Mouse (Mus musculus) frontal cortex, postnatal 25 days (tissue): ENCODE measurements around the gene Coq10a.
A peak's percentile ranks its signal among the peaks of the same experiment; 100 is the strongest.

Experiments
- DNase-seq, 2 experiments: peaks; one replicate each; pipeline ENCODE4 v3.0.0; 2022; ENCODE audit warnings: low spot score in 2 of 2

The Coq10a gene

DNA sequence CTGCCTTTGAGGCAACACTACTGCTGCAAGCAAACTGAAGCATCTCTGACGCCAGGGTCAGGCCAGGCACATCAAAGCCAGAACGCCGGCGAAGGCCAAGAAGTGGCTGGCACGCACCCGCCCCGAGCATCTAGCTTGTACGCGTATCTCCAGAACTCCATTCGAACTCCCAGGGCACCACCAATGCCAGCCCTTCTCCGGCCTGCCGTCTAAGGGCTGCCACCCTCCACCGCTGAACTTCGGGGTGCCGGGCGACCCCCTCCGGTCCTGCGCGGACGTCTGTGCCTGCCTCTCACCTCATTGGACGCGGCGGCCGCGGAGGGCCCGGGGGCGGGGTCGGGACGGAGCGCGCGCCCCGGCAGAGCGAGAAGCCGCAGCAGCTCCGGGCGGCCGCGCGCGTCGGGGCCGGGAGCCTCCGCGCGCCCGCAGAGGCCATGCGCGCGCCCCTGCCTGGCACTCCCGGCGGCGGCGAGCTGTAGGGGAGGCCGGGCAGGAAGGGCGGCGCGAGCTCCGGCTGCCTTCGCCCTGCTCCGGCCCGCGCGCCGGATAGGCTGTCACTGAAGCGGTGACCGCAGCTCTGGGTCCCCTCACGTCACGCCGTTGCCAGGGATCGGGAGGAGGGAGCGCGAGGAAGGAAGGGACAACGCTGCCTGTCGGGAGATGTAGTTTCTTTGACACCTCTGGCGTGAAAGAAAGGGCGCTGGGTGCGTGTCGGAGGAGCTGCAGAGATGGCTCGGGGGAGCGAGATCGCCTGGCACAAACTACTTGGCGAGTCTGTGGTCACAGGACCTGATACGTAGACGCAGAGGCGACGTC lies at the start of gene Coq10a:
Gene Coq10a (minus strand): TSS at position 596 of the 816 bp plus-strand sequence.
- peak; percentile 84 to 87 for DNase-seq

DNA sequence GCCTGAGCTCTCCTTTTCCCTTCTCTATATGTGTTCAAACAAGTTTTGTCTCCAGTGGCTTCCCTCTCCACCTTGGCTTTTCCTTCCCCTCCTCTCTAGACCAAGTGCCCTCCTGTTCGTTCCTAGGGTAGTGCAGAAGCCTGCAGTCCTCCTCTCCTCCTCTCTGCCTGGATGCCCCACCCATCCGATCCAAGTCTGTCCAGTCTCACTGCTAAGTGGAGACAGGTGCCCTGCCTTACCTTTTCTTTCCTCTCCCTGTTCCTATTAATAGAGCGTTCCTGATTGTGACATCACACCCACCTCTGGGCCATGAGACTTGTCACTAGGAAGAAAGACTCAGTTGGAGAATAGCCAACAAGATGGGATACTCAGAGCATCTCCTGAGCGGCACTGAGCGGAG lies 46.1 kb upstream of the Coq10a start:
- no peak for DNase-seq

DNA sequence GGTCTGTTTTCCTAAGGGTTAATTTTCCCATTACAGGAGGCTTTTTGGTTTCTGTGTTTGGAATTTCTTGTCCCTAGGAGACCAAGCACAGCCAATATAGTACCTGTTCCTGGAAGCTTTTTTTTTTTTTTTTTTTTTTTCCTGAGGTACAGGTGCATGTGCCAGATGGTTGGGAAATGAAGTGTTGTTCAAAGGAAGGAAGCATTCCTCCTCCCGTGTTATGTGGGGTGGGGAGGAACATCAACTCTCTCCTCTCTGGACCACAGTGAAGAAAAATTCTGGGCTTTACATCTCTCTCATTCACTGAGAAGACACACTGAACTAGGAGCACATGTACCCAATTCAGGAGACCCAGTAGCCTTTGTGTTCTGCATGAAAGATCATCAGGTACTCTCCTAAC lies 44.3 kb upstream of the Coq10a start:
- no peak for DNase-seq

DNA sequence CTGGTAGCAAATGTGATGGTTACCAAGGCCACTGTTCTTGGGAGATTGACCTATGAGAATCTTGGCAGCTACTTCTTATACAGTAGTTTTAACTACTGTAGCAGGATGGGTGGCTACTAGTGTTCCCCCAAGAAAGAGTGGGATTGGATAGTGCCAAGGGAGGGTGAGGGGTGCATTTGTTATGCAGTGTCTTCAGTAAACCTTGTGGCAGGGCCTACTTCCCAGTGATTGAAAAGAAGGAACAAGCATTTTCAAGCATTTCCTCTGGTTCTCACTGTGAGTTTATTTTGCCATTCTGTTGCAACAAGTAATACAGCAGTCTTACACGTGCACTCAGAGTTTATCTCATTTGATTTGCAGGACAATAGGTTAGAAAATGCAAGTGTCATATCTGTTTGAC lies 43.8 kb upstream of the Coq10a start:
- no peak for DNase-seq

DNA sequence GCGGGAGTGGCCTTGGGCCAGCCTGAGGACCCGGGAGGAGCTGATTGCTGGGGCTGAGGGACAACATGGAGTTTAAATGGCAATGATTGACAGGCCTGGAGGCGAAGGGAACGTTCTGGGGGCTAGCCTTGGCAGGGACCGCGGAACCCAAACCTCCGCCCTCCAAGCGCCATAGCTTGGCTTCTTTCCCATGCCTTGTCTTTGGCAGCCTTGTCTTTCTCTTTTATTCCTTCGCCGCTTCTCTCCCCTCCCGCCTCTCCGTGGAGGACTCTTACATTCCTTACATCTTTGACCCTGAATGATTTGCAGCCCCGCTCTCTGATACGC lies 43.2 kb upstream of the Coq10a start:
- no peak for DNase-seq

DNA sequence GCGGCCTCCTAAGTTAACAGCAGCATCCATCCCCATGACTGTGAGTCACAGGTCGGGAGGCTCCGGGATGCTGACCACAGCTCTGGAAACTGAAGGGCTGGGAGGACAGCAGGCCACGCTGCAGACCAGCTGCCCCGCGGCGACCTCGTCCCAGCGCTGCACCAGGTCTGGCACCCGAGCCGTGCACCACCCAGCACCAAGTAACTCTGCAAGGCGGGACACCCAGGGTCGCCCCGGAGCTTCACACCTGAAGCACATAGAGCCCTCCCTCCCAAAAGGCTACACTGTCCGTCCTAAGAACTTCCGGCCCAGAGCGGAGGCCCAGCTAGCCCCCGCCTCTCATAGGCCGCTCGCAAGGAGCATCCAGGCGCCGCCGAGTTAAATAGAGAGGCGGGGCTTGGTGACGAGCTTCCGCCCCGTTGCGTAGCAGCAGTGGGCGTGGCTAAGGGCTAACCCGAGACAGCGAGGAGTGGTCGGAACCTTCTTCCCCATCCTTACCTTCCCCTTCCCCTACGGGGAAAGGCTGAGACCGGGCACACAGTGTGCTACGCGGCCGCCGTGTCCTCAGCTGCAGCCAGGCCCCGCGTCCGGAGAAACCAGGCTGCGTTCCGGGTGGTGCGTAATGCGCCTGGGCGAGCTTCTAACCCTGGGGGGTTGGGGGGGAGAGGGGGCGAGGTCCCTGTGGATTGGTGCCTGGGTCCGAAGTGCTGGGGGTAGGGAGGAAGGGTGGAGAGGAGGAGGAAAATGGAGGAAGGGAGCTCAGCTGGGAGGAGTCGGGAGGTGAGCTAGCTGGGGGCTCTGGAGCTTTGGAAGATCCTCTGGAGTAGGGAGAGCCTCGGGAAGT lies 42.6 kb upstream of the Coq10a start, which contains the start of the genes Nabp2 and Rnf41:
Gene Nabp2 (minus strand): TSS at position 282 of the 844 bp plus-strand sequence.
Gene Rnf41 (plus strand): TSS at position 447 of the 844 bp plus-strand sequence.
- peak; percentile 83 to 92 for DNase-seq

DNA sequence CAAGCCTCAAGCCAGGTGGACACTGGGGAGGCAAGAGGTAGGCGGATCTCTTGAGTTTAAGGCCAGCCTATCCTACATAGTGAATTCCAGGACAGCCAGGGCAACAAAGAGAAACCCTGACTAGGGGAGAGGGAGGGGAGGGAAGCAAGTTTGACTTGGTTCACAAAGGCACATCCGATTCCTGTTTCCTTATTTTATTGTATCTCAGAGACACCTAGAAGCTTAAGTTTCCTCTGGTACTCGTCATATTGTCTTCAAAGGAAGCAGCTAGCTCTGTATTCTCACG lies 41.7 kb upstream of the Coq10a start:
- DNase-seq, result no peak

DNA sequence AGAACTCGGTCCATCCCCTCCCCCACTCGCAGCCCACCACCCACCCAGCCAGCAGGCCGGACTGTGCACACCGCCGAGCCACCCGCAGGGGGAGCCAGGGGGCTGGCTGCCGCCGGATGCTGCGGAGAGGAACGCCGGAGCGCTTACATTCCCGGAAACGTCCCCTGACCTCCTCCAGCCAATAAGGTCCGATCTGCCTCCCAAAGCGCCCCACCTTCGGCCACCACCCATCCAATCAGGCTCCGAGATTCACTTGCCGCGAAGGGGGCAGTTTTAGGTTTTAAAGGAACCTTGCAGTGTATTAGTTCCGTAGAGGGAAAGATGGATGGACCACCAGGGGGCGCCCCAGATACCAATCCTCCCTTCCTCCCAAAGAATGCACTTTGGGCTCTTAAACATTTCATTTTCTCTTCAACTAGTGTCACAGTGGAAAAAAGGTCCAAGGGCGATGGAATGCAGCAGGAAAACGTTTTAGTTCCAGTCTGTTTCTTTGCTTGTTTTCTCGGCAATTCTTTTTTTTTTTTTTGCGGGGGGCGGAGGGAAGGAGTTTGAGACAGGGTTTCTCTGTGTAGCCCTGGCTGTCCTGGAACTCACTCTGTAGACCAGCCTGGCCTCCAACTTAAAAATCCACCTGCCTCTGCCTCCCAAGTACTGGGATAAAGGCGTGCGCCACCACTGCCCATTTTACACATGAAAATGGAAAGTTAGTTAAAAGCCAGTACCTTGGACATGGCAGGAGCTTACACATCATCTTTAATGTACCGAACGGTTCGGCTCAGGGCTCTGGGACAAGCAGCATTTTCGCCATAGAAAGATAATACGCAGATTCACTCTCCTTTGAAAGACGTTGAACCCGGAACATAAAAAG lies 41.1 kb upstream of the Coq10a start:
- DNase-seq, result peak; percentile 97 to 99

DNA sequence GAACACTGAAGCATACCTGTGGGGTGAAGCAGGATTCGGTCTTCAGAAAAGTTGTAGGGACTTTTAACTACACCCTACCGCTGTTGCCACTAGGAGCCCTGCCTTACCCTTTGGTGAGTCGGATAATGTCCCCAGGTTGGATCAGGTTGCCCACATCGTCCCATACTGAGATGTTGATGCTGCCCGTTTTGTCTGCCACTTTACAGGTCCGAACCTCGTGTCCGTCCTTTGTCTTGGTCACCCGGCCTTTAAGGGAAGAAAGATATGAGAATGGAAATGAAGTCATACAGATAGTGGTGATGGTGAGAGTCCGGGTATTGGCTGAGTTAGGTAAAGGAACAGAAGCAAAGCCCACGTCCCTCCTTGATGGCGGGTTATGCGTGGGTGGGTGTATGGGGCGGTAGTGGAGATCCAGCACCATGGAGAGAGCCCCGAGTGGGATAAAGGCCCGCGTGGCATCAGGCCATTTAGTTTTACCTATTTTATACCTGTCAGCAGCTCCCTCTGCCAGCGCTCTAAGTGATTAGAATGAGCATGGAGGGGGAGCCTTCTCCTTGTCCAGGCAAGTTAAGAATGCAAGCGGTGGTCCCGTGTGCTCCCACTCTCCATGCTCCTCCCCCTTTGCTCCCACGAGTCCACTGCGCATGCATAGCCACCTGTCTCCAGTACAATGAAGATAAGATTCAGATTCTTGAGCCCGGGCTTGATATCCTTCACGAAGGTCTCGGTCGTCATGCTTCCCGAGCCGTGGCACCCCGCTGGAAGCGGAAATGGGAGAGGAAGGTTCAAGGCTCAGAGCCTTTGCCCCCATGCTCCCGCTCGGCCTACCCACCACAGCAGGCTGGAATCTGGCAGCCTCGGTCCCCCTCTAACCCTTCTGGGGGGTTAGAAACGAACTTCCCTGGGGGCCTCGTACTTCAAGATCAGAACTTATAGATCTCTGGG lies 40.1 kb upstream of the Coq10a start:
- DNase-seq, result peak in 1 of 2 experiments; percentile 35

DNA sequence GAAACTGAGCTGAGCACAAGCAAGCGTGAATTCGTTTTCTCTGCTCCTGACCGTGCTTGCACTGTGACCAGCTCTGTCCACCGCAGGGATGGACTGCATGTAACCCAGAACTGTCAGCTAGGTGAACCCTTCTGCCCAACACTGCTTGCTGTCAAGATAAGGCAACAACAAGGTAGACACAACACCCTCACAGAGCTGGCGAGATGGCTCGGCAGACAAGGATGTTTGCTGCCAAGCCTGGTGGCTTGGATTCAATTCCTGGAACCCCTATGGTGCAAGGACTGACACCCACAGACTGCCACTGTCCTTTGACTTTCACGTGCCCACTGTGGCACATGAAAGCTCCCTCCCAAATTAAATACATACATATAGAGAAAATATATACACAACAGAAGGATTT lies 35.1 kb upstream of the Coq10a start:
- DNase-seq, result no peak

DNA sequence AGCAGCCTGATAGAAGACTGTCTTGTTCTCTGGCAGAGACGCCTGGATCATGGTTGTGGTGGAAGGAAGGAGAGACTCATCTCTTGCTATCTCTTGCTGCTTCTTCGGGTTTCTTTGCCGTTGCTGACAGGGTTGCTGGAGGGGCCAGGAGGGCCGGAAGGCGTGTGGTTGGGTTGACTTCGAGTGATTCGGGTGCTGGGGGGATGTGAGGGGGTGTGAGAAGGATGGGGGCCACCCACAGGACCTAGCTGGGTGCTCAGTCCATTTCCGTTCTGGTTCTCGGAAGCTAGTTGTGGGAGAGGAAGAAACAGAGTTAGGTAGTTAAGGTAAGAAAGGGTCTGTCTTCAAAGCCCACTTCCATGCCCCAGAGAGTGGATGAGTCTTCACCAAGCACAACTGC lies 32.8 kb upstream of the Coq10a start:
- no peak for DNase-seq

DNA sequence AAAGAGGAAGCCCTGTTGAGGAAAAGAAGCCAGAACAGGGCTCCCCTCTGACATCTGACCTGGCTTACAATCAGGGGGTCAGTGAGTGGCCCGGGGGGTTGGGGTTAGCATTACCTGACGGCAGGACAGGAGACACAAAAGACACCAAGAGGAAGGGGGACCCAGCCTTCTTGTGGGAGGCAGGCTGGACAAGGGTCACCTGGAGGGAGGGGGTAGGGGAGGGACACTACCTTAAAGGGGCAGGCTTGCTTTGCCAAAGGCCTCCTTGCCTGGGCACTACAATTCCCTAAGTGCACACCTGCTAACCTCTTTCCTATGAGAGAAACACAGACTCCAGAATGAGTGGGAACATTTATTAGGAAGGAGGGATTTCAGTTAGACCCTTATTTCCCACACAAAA lies 32.3 kb upstream of the Coq10a start, which contains the start of gene Slc39a5:
Gene Slc39a5 (minus strand): TSS at position 174 of the 400 bp plus-strand sequence.
- DNase-seq, result no peak

DNA sequence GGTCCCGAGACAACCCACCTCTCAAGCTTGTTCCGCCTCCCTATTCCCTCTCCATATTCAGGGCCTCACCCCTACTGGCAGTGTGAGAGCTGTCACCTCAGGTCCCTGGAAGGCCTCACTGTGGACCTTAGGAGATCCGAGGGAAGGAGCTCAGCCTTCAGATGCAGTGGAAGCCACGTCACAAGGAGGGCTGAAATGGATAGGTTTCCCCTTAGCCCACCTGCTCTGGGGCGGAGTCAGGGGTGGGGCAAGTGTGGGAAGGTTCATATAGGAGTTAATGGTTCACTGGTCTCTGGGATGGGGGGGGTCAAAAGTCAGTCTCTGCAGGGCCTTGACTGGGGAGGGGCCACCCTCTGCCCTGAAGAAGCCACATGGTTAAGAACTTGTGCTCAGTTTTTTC lies 31.5 kb upstream of the Coq10a start:
- DNase-seq, result no peak

DNA sequence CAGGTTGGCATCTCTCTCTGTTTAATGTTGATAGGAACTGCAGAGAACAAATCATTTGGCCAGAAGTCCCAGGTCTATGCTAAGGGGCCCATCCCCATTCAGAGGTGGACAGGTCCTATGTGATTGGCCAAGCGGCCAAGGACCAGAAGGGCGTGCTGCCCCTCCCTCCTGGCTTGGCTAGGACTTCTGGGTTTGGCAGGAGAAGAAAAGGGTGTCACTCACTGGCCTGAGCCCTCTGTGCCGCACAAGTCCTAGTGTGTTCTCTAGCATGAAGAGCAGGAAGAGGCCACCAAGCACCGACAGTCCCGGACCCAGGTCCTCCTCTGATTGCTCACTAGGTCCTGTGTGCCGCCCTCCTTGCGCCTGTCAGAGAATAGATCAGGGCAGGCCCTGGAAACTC lies 28.7 kb upstream of the Coq10a start:
- no peak for DNase-seq

DNA sequence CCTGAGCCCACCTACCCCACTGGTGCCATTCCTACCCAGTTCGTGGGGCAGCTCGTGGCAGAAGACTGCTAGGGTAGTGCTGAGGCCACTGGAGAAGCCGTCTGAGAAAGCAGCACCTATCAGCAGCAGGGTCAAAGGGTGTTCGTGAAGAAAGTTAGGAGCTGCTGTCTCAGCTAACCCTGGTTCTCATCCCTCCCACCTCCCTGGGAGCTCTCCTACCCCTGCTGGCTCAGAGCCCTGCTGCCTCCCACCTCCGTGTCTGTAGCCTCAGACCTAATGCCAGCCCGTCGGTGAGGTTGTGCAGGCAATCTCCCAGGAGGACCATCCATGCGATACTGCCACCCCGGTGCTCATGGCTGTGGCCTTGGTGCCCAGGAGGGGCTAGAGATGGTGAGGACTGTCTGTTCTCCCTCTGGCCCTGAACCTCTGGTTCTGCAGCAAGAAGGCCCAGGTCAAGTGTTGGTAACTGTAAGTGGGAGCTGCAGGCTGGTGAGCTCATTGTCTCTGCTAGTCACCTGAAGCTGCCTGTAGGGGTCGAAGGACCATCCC lies 28.0 kb upstream of the Coq10a start:
- DNase-seq, result no peak

DNA sequence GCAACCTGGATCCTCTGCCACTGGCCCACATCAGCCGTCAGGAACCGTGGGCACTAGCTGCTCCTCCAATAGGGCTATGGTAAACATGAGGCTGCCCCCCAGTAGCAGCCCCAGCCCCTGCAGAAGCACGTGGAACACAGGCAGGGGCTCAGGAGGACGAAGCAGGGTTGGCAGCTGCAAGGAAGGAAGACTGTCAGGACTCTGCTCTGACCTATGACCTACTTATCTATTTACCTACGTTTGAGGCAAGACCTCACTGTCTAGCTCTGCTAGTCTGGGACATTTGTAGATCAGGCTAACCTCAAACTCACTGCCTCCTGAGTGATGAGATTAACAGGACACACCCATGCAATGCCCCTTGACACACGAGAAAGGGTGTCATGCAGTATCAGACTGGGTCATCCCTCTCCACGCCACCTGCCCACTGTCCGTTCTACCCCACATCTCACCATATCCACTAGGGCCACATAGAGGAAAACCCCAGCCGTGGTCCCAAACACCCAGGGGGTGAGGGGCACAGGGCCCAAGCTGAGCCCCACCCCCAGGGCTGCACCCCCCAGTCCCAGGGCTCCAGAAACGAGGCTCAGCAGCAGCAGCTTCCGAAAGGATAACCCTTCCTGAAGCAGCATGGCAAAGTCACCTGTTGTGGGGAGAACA lies 27.3 kb upstream of the Coq10a start:
- DNase-seq, result no peak

DNA sequence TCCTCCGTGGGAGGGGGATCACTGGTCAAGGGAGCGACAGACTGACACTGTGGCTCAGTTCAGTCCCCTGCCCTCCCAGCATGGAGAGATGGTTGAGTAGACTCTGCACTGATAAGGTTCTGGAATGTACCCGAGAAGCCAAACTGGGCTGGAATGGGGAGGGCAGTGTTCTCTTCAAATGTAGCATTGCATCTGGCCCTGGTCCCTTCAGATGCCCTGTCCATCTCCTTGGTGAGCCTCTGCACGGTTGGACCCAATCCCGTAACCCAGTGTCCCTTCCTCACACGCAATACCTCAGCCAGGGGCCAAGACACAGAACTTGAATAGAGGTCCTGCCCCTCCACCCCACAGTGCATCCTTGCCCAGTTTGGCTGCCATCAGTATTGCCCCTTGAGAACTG lies 23.1 kb upstream of the Coq10a start:
- no peak for DNase-seq

DNA sequence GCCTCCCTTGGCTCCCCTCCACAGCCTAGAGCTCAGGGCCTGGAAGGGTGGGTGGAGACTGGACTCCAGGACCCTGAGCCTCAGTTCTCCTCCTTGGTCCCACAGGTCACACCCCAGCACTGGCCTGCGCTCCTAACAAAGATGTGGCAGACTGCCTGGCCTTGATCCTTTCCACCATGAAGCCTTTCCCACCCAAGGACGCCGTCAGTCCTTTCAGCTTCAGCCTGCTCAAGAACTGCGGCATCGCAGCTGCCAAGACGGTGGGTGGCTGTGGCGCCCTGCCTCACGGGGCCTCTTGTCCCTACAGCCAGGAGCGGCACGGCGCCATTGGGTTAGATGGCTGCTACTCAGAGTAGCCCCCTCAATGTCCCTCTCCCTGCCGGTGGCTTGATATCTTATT lies 21.6 kb upstream of the Coq10a start:
- no peak for DNase-seq

DNA sequence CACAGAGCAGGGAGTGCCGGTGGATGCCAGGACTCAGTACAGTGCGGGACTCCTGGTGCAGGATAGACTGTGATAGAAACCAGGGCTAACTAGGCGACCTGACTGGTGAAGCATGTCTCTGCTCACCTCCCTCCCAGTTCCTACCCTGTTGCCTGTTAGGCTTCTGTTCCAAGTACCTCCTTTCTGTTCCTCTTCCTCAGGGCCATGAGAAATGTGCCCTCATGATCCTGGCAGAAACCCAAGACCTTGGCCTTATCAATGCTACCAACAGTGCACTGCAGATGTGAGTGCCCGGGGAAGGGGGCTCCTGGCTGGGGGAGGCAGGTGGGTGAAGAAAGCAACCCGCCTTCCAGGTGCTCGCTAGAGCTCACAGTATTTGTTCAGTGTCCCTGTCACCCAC lies 20.8 kb upstream of the Coq10a start:
- DNase-seq, result no peak

DNA sequence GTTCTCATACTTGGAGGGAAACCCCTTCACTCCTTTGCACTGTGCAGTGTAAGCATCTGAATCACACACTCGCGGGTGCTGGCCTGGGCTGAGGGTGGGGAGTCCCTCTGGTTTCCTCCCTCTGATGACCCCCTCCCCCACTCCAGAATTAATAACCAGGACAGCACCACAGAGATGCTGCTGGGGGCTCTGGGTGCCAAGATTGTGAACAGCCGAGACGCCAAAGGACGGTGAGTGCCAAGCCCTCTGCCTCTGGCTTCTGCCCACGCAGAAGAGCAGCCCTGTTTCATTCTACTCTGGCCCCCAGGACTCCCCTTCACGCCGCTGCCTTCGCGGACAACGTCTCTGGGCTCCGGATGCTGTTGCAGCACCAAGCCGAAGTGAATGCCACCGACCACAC lies 20.1 kb upstream of the Coq10a start:
- no peak for DNase-seq
